ENCODE assay signal across 16 mouse cellular contexts in the genomic region with DNA sequence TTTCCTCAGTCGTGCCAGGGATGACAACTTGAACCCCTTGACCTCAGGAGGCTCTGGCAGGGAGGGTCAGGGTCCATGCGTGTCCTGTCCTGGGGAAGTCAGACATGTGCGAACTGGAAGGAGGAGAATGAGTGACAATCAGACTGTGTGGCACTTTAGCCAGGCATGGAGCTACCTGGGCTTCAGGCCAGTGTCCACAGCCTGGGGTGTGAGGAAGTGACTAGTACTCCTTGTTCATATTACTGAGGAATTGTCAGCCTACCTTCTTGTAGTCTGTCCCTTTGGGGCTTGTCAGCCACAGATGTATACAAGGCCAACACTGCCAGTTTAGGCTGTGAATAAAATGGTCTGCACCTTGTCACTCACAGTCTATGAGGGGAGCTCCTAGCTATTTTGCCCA. TPM values are rescaled to one million over a fixed set of nuclear protein-coding genes. Genes with fewer than 3 reads are reported as not detected.
"Had no signal": no experiment of that assay in that cellular context is flagged by ENCODE, and none has a peak within 500 bp of the region (broad histone marks: within the 10 kb centered on the region; RNA-seq: fewer than 3 reads in every experiment).

No protein-coding gene starts in this region.

- ATAC-seq: lung, postnatal 0 days had no signal

- H3K36me3 ChIP-seq: lung, embryonic 15.5 days; stomach, embryonic 15.5 days had no signal

- H3K4me3 ChIP-seq: lung, embryonic 15.5 days; megakaryocyte, embryonic 14.5 days; midbrain, embryonic 12.5 days; neural tube, embryonic 12.5 days; stomach, embryonic 15.5 days had no signal

- H3K27ac ChIP-seq: lung, embryonic 15.5 days; macrophage; midbrain, embryonic 12.5 days; neural tube, embryonic 12.5 days; stomach, embryonic 15.5 days; stomach, postnatal 0 days had no signal

- H3K9me3 ChIP-seq: lung, embryonic 15.5 days; megakaryocyte, embryonic 14.5 days; midbrain, embryonic 12.5 days; neural tube, embryonic 12.5 days; stomach, embryonic 15.5 days had no signal

- H3K4me2 ChIP-seq: lung, embryonic 15.5 days; midbrain, embryonic 12.5 days; neural tube, embryonic 12.5 days; stomach, embryonic 15.5 days had no signal

- H3K4me1 ChIP-seq: lung, embryonic 15.5 days; megakaryocyte, embryonic 14.5 days; midbrain, embryonic 12.5 days; stomach, embryonic 15.5 days had no signal

- H3K27me3 ChIP-seq: lung, embryonic 15.5 days; midbrain, embryonic 12.5 days; neural tube, embryonic 12.5 days; stomach, embryonic 15.5 days had no signal

- DNase-seq: lung, adult 2 months; lung, postnatal 14 days; lung, postnatal 36 days; midbrain, embryonic 14.5 days; right cerebral cortex, postnatal 14 days; thymus, adult 2 months; thymus, postnatal 25 days; thymus, postnatal 4 days had no signal

- H3K9ac ChIP-seq: lung, embryonic 15.5 days; midbrain, embryonic 12.5 days; neural tube, embryonic 12.5 days; stomach, embryonic 15.5 days had no signal

RNA-seq across cellular contexts. Expression of gene Igsf9b, which starts 24.4 kb away (rescaled TPM):
- polyA plus RNA-seq: macrophage had no signal
